Mouse (Mus musculus): ENCODE results near the gene Cacng7. TPM values are rescaled to one million over a fixed set of nuclear protein-coding genes. Genes with fewer than 3 reads are reported as not detected.

Gene Cacng7
- polyA plus RNA-seq, 1 experiment from 2014 or later: 0.07 TPM

GRCm38 (mm10) chr7:3331581-3332223 is 1.1 kb upstream of the Cacng7 start:
- Histone ChIP-seq H3K36me3 (no peaks in the 10 kb centered on the region), H3K9ac (no peak overlapping the region), H3K27me3 (replicated peaks) (peaks cover 73% of the 10 kb centered on the region), H3K4me2 (peak overlapping the region; percentile 42), H3K27ac (no peak overlapping the region), H3K4me1 (no peaks in the 10 kb centered on the region), H3K4me3 (peak overlapping the region; percentile 24; the same call in 1 of the 2 replicates), H3K9me3 (replicated peaks) (no peaks in the 10 kb centered on the region)
- WGBS (ENCODE audit: insufficient replicate concordance): 1% methylated on average over 27 of the region's 27 CpGs
- peak; percentile 58; the same call in 1 of the 2 replicates for ATAC-seq

- ATAC-seq: no peak
- no peak overlapping the region for H3K27ac ChIP-seq
- peak overlapping the region; percentile 42 for H3K4me2 ChIP-seq
- WGBS (ENCODE audit: insufficient replicate concordance): 3% methylated on average over 4 of the region's 4 CpGs
- no peak overlapping the region for H3K4me3 ChIP-seq
- no peaks in the 10 kb centered on the region for H3K4me1 ChIP-seq
- no peak overlapping the region for H3K9ac ChIP-seq
- no peaks in the 10 kb centered on the region for H3K36me3 ChIP-seq
- no peaks in the 10 kb centered on the region for H3K9me3 ChIP-seq (replicated peaks)
- peaks cover 73% of the 10 kb centered on the region for H3K27me3 ChIP-seq (replicated peaks)
Observed at GRCm38 (mm10) chr7:3332224-3332615, 535 bp upstream of the Cacng7 start.

- ATAC-seq: no peak
- no peaks in the 10 kb centered on the region for H3K9me3 ChIP-seq (replicated peaks)
- H3K4me3 ChIP-seq: no peak overlapping the region
- no peak overlapping the region for H3K27ac ChIP-seq
- peak overlapping the region; percentile 40; the same call in 1 of the 2 replicates for H3K4me2 ChIP-seq
- H3K27me3 ChIP-seq (replicated peaks): peaks cover 73% of the 10 kb centered on the region
- no peaks in the 10 kb centered on the region for H3K4me1 ChIP-seq
- WGBS (ENCODE audit: insufficient replicate concordance): 15% methylated on average over 5 of the region's 5 CpGs
- H3K9ac ChIP-seq: no peak overlapping the region
- H3K36me3 ChIP-seq: no peaks in the 10 kb centered on the region
Observed at GRCm38 (mm10) chr7:3333542-3333941, 787 bp downstream of the Cacng7 start.

GRCm38 (mm10) chr7:3336412-3336811 is 3.7 kb downstream of the Cacng7 start:
- Histone ChIP-seq H3K4me1 (no peaks in the 10 kb centered on the region), H3K4me3 (no peak overlapping the region), H3K36me3 (no peaks in the 10 kb centered on the region), H3K4me2 (no peak overlapping the region), H3K27me3 (replicated peaks) (peaks cover 49% of the 10 kb centered on the region), H3K9ac (no peak overlapping the region), H3K9me3 (replicated peaks) (no peaks in the 10 kb centered on the region), H3K27ac (no peak overlapping the region)
- WGBS (ENCODE audit: insufficient replicate concordance): 52% methylated on average over 17 of the region's 17 CpGs
- ATAC-seq: no peak

GRCm38 (mm10) chr7:3338286-3338935 is 5.7 kb downstream of the Cacng7 start:
- Histone ChIP-seq H3K9ac (no peak overlapping the region), H3K27me3 (replicated peaks) (peaks cover 29% of the 10 kb centered on the region), H3K9me3 (replicated peaks) (no peaks in the 10 kb centered on the region), H3K4me2 (no peak overlapping the region), H3K4me1 (no peaks in the 10 kb centered on the region), H3K36me3 (no peaks in the 10 kb centered on the region), H3K27ac (no peak overlapping the region), H3K4me3 (no peak overlapping the region)
- ATAC-seq: no peak
- 36% methylated on average over 11 of the region's 11 CpGs for WGBS (ENCODE audit: insufficient replicate concordance)

GRCm38 (mm10) chr7:3339010-3339409 is 6.3 kb downstream of the Cacng7 start:
- no peak overlapping the region for H3K9ac ChIP-seq
- no peak overlapping the region for H3K27ac ChIP-seq
- H3K4me1 ChIP-seq: no peaks in the 10 kb centered on the region
- H3K36me3 ChIP-seq: no peaks in the 10 kb centered on the region
- ATAC-seq: no peak
- no peak overlapping the region for H3K4me2 ChIP-seq
- WGBS (ENCODE audit: insufficient replicate concordance): 60% methylated on average over 11 of the region's 11 CpGs
- H3K4me3 ChIP-seq: no peak overlapping the region
- H3K9me3 ChIP-seq (replicated peaks): no peaks in the 10 kb centered on the region
- H3K27me3 ChIP-seq (replicated peaks): peaks cover 23% of the 10 kb centered on the region

GRCm38 (mm10) chr7:3343861-3344260 is 11.1 kb downstream of the Cacng7 start:
- Histone ChIP-seq H3K27ac (no peak overlapping the region), H3K4me2 (no peak overlapping the region), H3K36me3 (no peaks in the 10 kb centered on the region), H3K4me3 (no peak overlapping the region), H3K4me1 (no peaks in the 10 kb centered on the region), H3K27me3 (replicated peaks) (no peaks in the 10 kb centered on the region), H3K9me3 (replicated peaks) (no peaks in the 10 kb centered on the region), H3K9ac (no peak overlapping the region)
- no peak for ATAC-seq
- WGBS (ENCODE audit: insufficient replicate concordance): 47% methylated on average over 3 of the region's 3 CpGs

GRCm38 (mm10) chr7:3345301-3345700 is 12.5 kb downstream of the Cacng7 start:
- Histone ChIP-seq H3K27me3 (replicated peaks) (no peaks in the 10 kb centered on the region), H3K27ac (no peak overlapping the region), H3K4me1 (no peaks in the 10 kb centered on the region), H3K9me3 (replicated peaks) (no peaks in the 10 kb centered on the region), H3K36me3 (no peaks in the 10 kb centered on the region), H3K4me3 (no peak overlapping the region), H3K4me2 (no peak overlapping the region), H3K9ac (no peak overlapping the region)
- no peak for ATAC-seq
- WGBS (ENCODE audit: insufficient replicate concordance): 63% methylated on average over 3 of the region's 3 CpGs

GRCm38 (mm10) chr7:3347366-3348287 is 14.9 kb downstream of the Cacng7 start:
- Histone ChIP-seq H3K4me2 (no peak overlapping the region), H3K4me3 (no peak overlapping the region), H3K36me3 (no peaks in the 10 kb centered on the region), H3K9me3 (replicated peaks) (no peaks in the 10 kb centered on the region), H3K27me3 (replicated peaks) (no peaks in the 10 kb centered on the region), H3K9ac (no peak overlapping the region), H3K27ac (no peak overlapping the region), H3K4me1 (no peaks in the 10 kb centered on the region)
- WGBS (ENCODE audit: insufficient replicate concordance): 49% methylated on average over 20 of the region's 20 CpGs
- ATAC-seq: no peak

GRCm38 (mm10) chr7:3348326-3348725 is 15.6 kb downstream of the Cacng7 start:
- no peak overlapping the region for H3K27ac ChIP-seq
- H3K9me3 ChIP-seq (replicated peaks): no peaks in the 10 kb centered on the region
- no peak overlapping the region for H3K4me2 ChIP-seq
- H3K27me3 ChIP-seq (replicated peaks): no peaks in the 10 kb centered on the region
- H3K4me1 ChIP-seq: no peaks in the 10 kb centered on the region
- no peak for ATAC-seq
- no peak overlapping the region for H3K9ac ChIP-seq
- H3K36me3 ChIP-seq: no peaks in the 10 kb centered on the region
- WGBS (ENCODE audit: insufficient replicate concordance): 57% methylated on average over 5 of the region's 5 CpGs
- no peak overlapping the region for H3K4me3 ChIP-seq

- Histone ChIP-seq H3K4me1 (no peaks in the 10 kb centered on the region), H3K4me2 (no peak overlapping the region), H3K36me3 (no peaks in the 10 kb centered on the region), H3K9ac (no peak overlapping the region), H3K27ac (no peak overlapping the region), H3K9me3 (replicated peaks) (no peaks in the 10 kb centered on the region), H3K27me3 (replicated peaks) (no peaks in the 10 kb centered on the region), H3K4me3 (no peak overlapping the region)
- ATAC-seq: no peak
- WGBS (ENCODE audit: insufficient replicate concordance): 70% methylated on average over 9 of the region's 9 CpGs
Observed at GRCm38 (mm10) chr7:3349775-3350174, 17.0 kb downstream of the Cacng7 start.

GRCm38 (mm10) chr7:3351536-3351935 is 18.8 kb downstream of the Cacng7 start:
- H3K36me3 ChIP-seq: no peaks in the 10 kb centered on the region
- H3K4me3 ChIP-seq: no peak overlapping the region
- H3K9ac ChIP-seq: no peak overlapping the region
- H3K4me1 ChIP-seq: no peaks in the 10 kb centered on the region
- H3K9me3 ChIP-seq (replicated peaks): no peaks in the 10 kb centered on the region
- H3K27me3 ChIP-seq (replicated peaks): no peaks in the 10 kb centered on the region
- no peak overlapping the region for H3K4me2 ChIP-seq
- 62% methylated on average over 1 of the region's 1 CpGs for WGBS (ENCODE audit: insufficient replicate concordance)
- no peak for ATAC-seq
- H3K27ac ChIP-seq: no peak overlapping the region
